Mouse (Mus musculus): Measurements from ENCODE around the gene Negr1. TPM values are rescaled to one million over a fixed set of nuclear protein-coding genes. Genes with fewer than 3 reads are reported as not detected.

Gene Negr1
- polyA plus RNA-seq, 1 experiment, result 0.02 TPM

DNA sequence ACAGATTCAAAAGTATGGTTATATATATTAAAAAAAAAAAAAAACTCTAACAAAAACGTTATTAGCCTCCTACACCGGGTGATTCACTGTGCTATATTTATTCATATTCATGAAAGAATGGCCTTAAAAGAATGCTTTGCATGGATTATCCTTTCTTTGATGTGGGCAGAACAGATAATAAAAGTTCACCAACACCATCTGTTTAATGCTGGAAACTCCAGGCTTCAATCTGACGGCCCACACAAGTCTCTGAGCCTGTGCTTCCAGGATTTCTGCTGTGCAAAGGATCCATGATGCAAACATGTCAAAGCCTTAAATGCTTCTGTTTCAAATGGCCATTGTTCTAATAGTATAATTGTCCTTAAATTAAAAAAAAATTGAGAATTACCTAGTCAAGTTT lies 630.4 kb downstream of the Negr1 start:
- TF ChIP-seq MYOG (IDR thresholded peaks at IDR 0.05; ENCODE audit: control insufficient read depth, extremely low read depth, insufficient read length) (no peak), MAX (IDR thresholded peaks at IDR 0.05) (no peak), USF1 (IDR thresholded peaks at IDR 0.05; ENCODE audit: low read depth) (no peak), MYOD1 (IDR thresholded peaks at IDR 0.05; ENCODE audit: control insufficient read depth, insufficient read length, low read depth) (no peak), FOSL1 (IDR thresholded peaks at IDR 0.05; ENCODE audit: insufficient read depth, low read length, poor library complexity, severe bottlenecking) (no peak), CTCF (IDR thresholded peaks at IDR 0.05; ENCODE audit: control insufficient read depth, insufficient read depth, insufficient read length) (no peak), CEBPB (IDR thresholded peaks at IDR 0.05; ENCODE audit: low read depth) (no peak)
- Histone ChIP-seq H3K36me3 (ENCODE audit: control insufficient read depth, insufficient read depth) (no peaks in the 10 kb centered on the region), H3K27me3 (ENCODE audit: control insufficient read depth, insufficient read depth, insufficient read length) (no peaks in the 10 kb centered on the region), H3ac (ENCODE audit: control insufficient read depth, insufficient read length, low read depth) (no peak overlapping the region), H3K4me3 (ENCODE audit: insufficient read depth, poor library complexity, severe bottlenecking) (no peak overlapping the region), H3K79me3 (ENCODE audit: low read depth) (no peaks in the 10 kb centered on the region), H3K79me2 (ENCODE audit: control insufficient read depth, insufficient read depth) (no peaks in the 10 kb centered on the region)

DNA sequence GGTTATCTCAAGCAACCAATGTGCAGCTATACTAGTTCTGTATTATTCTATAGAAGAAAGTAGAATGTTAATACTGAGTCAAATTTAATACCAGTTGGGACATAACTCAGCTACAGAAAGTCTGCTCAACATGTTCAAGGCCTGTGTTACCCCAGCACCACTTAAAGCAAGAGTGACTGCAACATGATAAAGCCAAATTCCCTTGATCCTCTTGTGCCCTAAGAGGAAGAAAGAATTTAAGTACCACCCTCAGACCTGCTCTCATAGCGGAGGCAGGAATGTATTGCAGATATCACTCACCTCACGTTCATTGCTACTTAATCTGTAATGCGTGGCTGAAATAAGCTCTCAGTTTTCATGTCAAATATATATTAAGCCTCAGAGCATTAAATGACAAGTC lies 631.5 kb downstream of the Negr1 start:
- Histone ChIP-seq H3K36me3 (ENCODE audit: control insufficient read depth, insufficient read depth) (no peaks in the 10 kb centered on the region), H3K27me3 (ENCODE audit: control insufficient read depth, insufficient read depth, insufficient read length) (no peaks in the 10 kb centered on the region), H3K79me3 (ENCODE audit: low read depth) (no peaks in the 10 kb centered on the region), H3K4me3 (ENCODE audit: insufficient read depth, poor library complexity, severe bottlenecking) (no peak overlapping the region), H3K79me2 (ENCODE audit: control insufficient read depth, insufficient read depth) (no peaks in the 10 kb centered on the region), H3ac (ENCODE audit: control insufficient read depth, insufficient read length, low read depth) (no peak overlapping the region)
- TF ChIP-seq MAX (IDR thresholded peaks at IDR 0.05), result no peak
- no peak for TF ChIP-seq USF1 (IDR thresholded peaks at IDR 0.05; ENCODE audit: low read depth)
- TF ChIP-seq FOSL1 (IDR thresholded peaks at IDR 0.05; ENCODE audit: insufficient read depth, low read length, poor library complexity, severe bottlenecking), result no peak
- no peak for TF ChIP-seq CTCF (IDR thresholded peaks at IDR 0.05; ENCODE audit: control insufficient read depth, insufficient read depth, insufficient read length)
- no peak for TF ChIP-seq CEBPB (IDR thresholded peaks at IDR 0.05; ENCODE audit: low read depth)
- TF ChIP-seq MYOG (IDR thresholded peaks at IDR 0.05; ENCODE audit: control insufficient read depth, extremely low read depth, insufficient read length), result no peak
- no peak for TF ChIP-seq MYOD1 (IDR thresholded peaks at IDR 0.05; ENCODE audit: control insufficient read depth, insufficient read length, low read depth)

DNA sequence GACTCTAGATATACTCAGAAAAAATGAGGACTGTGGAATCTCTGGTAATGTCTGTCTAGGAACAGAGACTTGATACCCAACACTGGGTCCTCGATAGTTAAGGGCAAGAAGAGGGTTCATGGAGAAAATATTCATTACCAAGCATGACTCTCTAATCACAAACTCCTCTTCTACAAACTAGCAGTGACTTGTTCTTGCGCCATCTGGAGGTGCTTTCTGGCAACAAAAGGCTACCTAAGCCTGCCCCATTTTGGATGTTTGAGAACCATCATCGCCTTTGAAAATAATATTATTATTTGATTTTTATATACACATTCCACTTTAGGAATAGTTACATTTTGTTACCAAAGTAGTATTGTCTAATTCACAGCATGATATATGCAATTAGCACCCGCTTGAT lies 637.1 kb downstream of the Negr1 start:
- TF ChIP-seq CEBPB (IDR thresholded peaks at IDR 0.05; ENCODE audit: low read depth) (no peak), MAX (IDR thresholded peaks at IDR 0.05) (no peak), MYOD1 (IDR thresholded peaks at IDR 0.05; ENCODE audit: control insufficient read depth, insufficient read length, low read depth) (no peak), CTCF (IDR thresholded peaks at IDR 0.05; ENCODE audit: control insufficient read depth, insufficient read depth, insufficient read length) (no peak)
- H3ac ChIP-seq (ENCODE audit: control insufficient read depth, insufficient read length, low read depth), result no peak overlapping the region
- no peak overlapping the region for H3K4me3 ChIP-seq (ENCODE audit: insufficient read depth, poor library complexity, severe bottlenecking)
- H3K79me2 ChIP-seq (ENCODE audit: control insufficient read depth, insufficient read depth), result no peaks in the 10 kb centered on the region
- no peaks in the 10 kb centered on the region for H3K27me3 ChIP-seq (ENCODE audit: control insufficient read depth, insufficient read depth, insufficient read length)
- H3K36me3 ChIP-seq (ENCODE audit: control insufficient read depth, insufficient read depth), result no peaks in the 10 kb centered on the region
- H3K79me3 ChIP-seq (ENCODE audit: low read depth), result no peaks in the 10 kb centered on the region

DNA sequence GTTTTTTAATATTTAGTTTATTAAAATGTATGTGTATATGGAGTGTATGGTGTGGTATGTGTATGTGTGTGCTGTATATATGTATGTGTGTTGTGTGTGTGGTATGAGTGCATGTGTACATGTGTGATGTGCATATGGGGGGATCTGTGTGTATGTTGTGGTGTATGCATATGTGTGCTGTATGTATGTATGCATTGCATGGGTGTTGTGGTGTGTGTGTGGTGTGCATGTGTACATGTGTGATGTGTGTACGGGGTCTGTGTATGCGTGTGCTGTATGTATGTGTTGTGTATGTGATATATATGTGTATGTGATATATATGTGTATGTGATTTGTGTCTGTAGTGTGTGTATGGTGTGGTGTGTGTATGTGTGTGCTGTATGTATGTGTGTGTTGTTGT lies 640.1 kb downstream of the Negr1 start:
- Histone ChIP-seq H3K36me3 (ENCODE audit: control insufficient read depth, insufficient read depth) (no peaks in the 10 kb centered on the region), H3ac (ENCODE audit: control insufficient read depth, insufficient read length, low read depth) (no peak overlapping the region), H3K79me2 (ENCODE audit: control insufficient read depth, insufficient read depth) (no peaks in the 10 kb centered on the region), H3K79me3 (ENCODE audit: low read depth) (no peaks in the 10 kb centered on the region), H3K4me3 (ENCODE audit: insufficient read depth, poor library complexity, severe bottlenecking) (no peak overlapping the region), H3K27me3 (ENCODE audit: control insufficient read depth, insufficient read depth, insufficient read length) (no peaks in the 10 kb centered on the region)
- TF ChIP-seq CEBPB (IDR thresholded peaks at IDR 0.05; ENCODE audit: low read depth) (no peak), CTCF (IDR thresholded peaks at IDR 0.05; ENCODE audit: control insufficient read depth, insufficient read depth, insufficient read length) (no peak), MYOD1 (IDR thresholded peaks at IDR 0.05; ENCODE audit: control insufficient read depth, insufficient read length, low read depth) (no peak)

DNA sequence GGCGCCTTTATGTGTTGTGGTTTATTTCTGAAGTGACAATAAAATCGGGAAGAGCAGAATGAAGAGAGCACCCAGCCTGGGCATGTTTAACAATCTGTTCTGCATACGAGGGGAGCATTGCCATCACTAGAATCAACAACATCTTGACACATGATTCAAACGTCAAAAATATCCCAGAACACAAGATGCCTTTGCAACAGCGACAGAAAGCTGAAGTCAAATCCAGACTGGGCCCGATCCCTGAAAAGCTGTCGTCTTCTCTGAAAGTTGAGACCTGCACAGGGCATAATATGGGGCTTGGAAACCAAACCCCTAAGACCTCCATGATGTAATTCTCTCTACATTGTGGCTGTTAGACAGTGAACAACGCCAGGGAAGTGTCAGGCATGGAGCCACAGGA lies 642.0 kb downstream of the Negr1 start:
- Histone ChIP-seq H3K36me3 (ENCODE audit: control insufficient read depth, insufficient read depth) (no peaks in the 10 kb centered on the region), H3ac (ENCODE audit: control insufficient read depth, insufficient read length, low read depth) (no peak overlapping the region), H3K79me2 (ENCODE audit: control insufficient read depth, insufficient read depth) (no peaks in the 10 kb centered on the region), H3K4me3 (ENCODE audit: insufficient read depth, poor library complexity, severe bottlenecking) (no peak overlapping the region), H3K27me3 (ENCODE audit: control insufficient read depth, insufficient read depth, insufficient read length) (no peaks in the 10 kb centered on the region), H3K79me3 (ENCODE audit: low read depth) (no peaks in the 10 kb centered on the region)
- TF ChIP-seq USF1 (IDR thresholded peaks at IDR 0.05; ENCODE audit: low read depth) (no peak), MAX (IDR thresholded peaks at IDR 0.05) (no peak), FOSL1 (IDR thresholded peaks at IDR 0.05; ENCODE audit: insufficient read depth, low read length, poor library complexity, severe bottlenecking) (no peak), CTCF (IDR thresholded peaks at IDR 0.05; ENCODE audit: control insufficient read depth, insufficient read depth, insufficient read length) (no peak), CEBPB (IDR thresholded peaks at IDR 0.05; ENCODE audit: low read depth) (no peak), MYOD1 (IDR thresholded peaks at IDR 0.05; ENCODE audit: control insufficient read depth, insufficient read length, low read depth) (no peak), MYOG (IDR thresholded peaks at IDR 0.05; ENCODE audit: control insufficient read depth, extremely low read depth, insufficient read length) (no peak)

DNA sequence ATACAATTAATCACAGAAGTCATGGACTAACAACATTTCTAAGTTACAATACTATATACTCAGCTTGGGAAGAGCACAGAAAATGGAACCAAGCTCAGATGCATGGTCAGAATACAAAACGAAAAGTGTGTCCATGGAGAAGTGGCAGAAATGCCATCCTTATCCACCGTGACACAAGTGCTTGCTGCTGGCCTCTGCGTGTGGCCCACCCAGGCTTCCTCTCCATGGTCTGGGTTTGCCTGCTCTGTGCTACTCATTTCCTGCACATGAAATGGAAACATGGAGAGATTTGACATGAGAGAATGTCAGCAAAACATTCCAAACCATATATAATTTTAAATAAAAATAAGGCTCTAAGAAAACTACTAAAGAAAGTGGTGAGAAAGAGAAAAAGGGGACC lies 645.2 kb downstream of the Negr1 start:
- no peak overlapping the region for H3K4me3 ChIP-seq (ENCODE audit: insufficient read depth, poor library complexity, severe bottlenecking)
- no peaks in the 10 kb centered on the region for H3K27me3 ChIP-seq (ENCODE audit: control insufficient read depth, insufficient read depth, insufficient read length)
- H3ac ChIP-seq (ENCODE audit: control insufficient read depth, insufficient read length, low read depth), result no peak overlapping the region
- no peaks in the 10 kb centered on the region for H3K79me2 ChIP-seq (ENCODE audit: control insufficient read depth, insufficient read depth)
- TF ChIP-seq CTCF (IDR thresholded peaks at IDR 0.05; ENCODE audit: control insufficient read depth, insufficient read depth, insufficient read length) (no peak), MYOG (IDR thresholded peaks at IDR 0.05; ENCODE audit: control insufficient read depth, extremely low read depth, insufficient read length) (no peak), MAX (IDR thresholded peaks at IDR 0.05) (no peak), MYOD1 (IDR thresholded peaks at IDR 0.05; ENCODE audit: control insufficient read depth, insufficient read length, low read depth) (no peak), FOSL1 (IDR thresholded peaks at IDR 0.05; ENCODE audit: insufficient read depth, low read length, poor library complexity, severe bottlenecking) (no peak), CEBPB (IDR thresholded peaks at IDR 0.05; ENCODE audit: low read depth) (no peak), USF1 (IDR thresholded peaks at IDR 0.05; ENCODE audit: low read depth) (no peak)
- H3K36me3 ChIP-seq (ENCODE audit: control insufficient read depth, insufficient read depth), result no peaks in the 10 kb centered on the region
- no peaks in the 10 kb centered on the region for H3K79me3 ChIP-seq (ENCODE audit: low read depth)
